Mouse (Mus musculus): ENCODE data around the gene Olfr1037. TPM values are rescaled to one million over a fixed set of nuclear protein-coding genes. Genes with fewer than 3 reads are reported as not detected.

Olfr1037 gene
- not detected for polyA plus RNA-seq (2014; fragmentation: Illumina TruSeq; extraction: RNeasy Lipid Tissue Mini Kit (QIAGEN cat#74804); ENCODE audit: low read depth, low replicate concordance)

DNA sequence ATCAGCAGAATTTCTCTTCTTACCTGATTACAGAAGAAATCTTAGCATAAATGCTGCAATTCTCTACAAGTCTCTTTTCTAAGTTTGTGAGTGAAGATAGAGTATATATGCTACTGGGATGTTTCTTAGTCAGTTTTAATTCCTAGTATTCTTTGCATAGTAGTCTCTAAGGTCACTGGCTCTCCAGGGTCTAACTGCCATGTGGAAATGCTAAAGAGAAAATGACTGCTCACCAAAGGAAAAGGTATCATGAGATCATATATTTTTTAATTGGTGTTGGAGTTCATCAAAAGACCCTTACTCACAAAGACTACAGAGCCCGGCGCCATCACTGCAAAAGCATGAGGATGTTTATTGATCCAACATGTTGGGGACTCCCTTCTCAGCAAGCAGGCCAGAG lies at the start of gene Olfr1037:
Gene Olfr1037 (minus strand): TSS at position 101 of the 400 bp plus-strand sequence.

DNA sequence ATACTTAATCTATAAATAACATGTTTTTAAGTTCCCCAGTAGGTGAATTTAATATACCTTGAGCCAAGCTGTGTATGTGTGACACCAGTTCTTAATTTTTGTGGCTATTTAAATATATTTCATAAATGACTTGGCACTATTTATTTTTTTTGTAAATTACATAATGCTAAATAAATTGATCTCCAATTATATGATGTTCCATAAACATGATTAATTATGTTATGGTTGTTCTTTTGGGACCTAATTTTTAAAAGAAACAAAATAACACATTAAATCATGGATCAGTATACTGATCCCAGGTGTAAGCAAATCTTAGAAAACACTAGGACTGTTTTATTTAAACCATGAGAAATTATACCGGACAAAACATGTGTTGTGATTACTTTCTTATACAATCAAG lies 48.6 kb upstream of the Olfr1037 start, which contains the start of gene Olfr1039:
Gene Olfr1039 (minus strand): TSS at position 101 of the 400 bp plus-strand sequence.

DNA sequence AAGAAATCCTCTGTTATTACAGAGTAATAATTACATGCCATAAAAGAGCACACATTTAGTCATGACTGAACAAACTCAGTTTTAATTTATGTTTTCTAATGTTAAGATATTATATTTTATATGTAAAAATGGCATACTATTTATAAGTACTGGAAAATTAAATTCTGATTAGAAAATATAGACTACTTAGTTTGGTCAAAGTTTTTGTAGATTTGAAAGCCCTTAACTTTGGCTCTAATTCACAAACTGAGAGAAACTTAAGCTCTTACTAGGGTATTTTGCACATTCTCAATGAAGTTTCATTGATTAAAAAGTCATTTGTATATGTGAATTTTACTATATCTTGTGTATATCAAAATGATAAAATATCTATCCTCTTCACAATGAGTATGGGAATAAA lies 13.5 kb downstream of the Olfr1037 start, which contains the start of gene Olfr1036:
Gene Olfr1036 (plus strand): TSS at position 301 of the 400 bp plus-strand sequence.

DNA sequence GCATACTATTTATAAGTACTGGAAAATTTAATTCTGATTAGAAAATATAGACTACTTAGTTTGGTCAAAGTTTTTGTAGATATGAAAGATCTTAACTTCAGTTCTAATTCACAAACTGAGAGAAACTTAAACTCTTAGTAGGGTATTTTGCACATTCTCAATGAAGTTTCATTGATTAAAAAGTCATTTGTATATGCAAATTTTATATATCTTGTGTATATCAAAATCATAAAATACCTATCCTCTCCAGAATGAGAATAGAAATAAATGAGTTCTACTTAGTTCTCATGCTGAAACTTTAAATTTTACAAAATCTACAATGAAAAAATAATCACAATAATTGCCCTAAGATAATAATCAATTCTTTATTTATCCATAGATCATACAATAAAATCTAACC lies 41.6 kb downstream of the Olfr1037 start, which contains the start of gene Olfr1034:
Gene Olfr1034 (plus strand): TSS at position 301 of the 400 bp plus-strand sequence.

Other genes starting within 250 kb of the Olfr1037 start
- not detected for gene Olfr1019, start 241.9 kb downstream of the Olfr1037 start, polyA plus RNA-seq (2014; fragmentation: Illumina TruSeq; extraction: RNeasy Lipid Tissue Mini Kit (QIAGEN cat#74804); ENCODE audit: low read depth, low replicate concordance)
- gene Olfr1020, start 240.4 kb downstream of the Olfr1037 start, polyA plus RNA-seq (2014; fragmentation: Illumina TruSeq; extraction: RNeasy Lipid Tissue Mini Kit (QIAGEN cat#74804); ENCODE audit: low read depth, low replicate concordance): not detected
- not detected for gene Olfr1022, start 218.8 kb downstream of the Olfr1037 start, polyA plus RNA-seq (2014; fragmentation: Illumina TruSeq; extraction: RNeasy Lipid Tissue Mini Kit (QIAGEN cat#74804); ENCODE audit: low read depth, low replicate concordance)
- not detected for gene Olfr1023, start 201.7 kb downstream of the Olfr1037 start, polyA plus RNA-seq (2014; fragmentation: Illumina TruSeq; extraction: RNeasy Lipid Tissue Mini Kit (QIAGEN cat#74804); ENCODE audit: low read depth, low replicate concordance)
- not detected for gene Olfr1024, start 182.3 kb downstream of the Olfr1037 start, polyA plus RNA-seq (2014; fragmentation: Illumina TruSeq; extraction: RNeasy Lipid Tissue Mini Kit (QIAGEN cat#74804); ENCODE audit: low read depth, low replicate concordance)
- not detected for gene Olfr1025-ps1, start 172.2 kb downstream of the Olfr1037 start, polyA plus RNA-seq (2014; fragmentation: Illumina TruSeq; extraction: RNeasy Lipid Tissue Mini Kit (QIAGEN cat#74804); ENCODE audit: low read depth, low replicate concordance)
- not detected for gene Olfr1026, start 165.8 kb downstream of the Olfr1037 start, polyA plus RNA-seq (2014; fragmentation: Illumina TruSeq; extraction: RNeasy Lipid Tissue Mini Kit (QIAGEN cat#74804); ENCODE audit: low read depth, low replicate concordance)
- gene Olfr1028, start 136.9 kb downstream of the Olfr1037 start, polyA plus RNA-seq (2014; fragmentation: Illumina TruSeq; extraction: RNeasy Lipid Tissue Mini Kit (QIAGEN cat#74804); ENCODE audit: low read depth, low replicate concordance): not detected
- not detected for gene Olfr1029, start 113.5 kb downstream of the Olfr1037 start, polyA plus RNA-seq (2014; fragmentation: Illumina TruSeq; extraction: RNeasy Lipid Tissue Mini Kit (QIAGEN cat#74804); ENCODE audit: low read depth, low replicate concordance)
- gene Olfr1030, start 108.1 kb downstream of the Olfr1037 start, polyA plus RNA-seq (2014; fragmentation: Illumina TruSeq; extraction: RNeasy Lipid Tissue Mini Kit (QIAGEN cat#74804); ENCODE audit: low read depth, low replicate concordance): not detected
- not detected for gene Olfr1031, start 97.1 kb downstream of the Olfr1037 start, polyA plus RNA-seq (2014; fragmentation: Illumina TruSeq; extraction: RNeasy Lipid Tissue Mini Kit (QIAGEN cat#74804); ENCODE audit: low read depth, low replicate concordance)
- gene Olfr1032, start 81.8 kb downstream of the Olfr1037 start, polyA plus RNA-seq (2014; fragmentation: Illumina TruSeq; extraction: RNeasy Lipid Tissue Mini Kit (QIAGEN cat#74804); ENCODE audit: low read depth, low replicate concordance): not detected
- gene Olfr1033, start 66.8 kb downstream of the Olfr1037 start, polyA plus RNA-seq (2014; fragmentation: Illumina TruSeq; extraction: RNeasy Lipid Tissue Mini Kit (QIAGEN cat#74804); ENCODE audit: low read depth, low replicate concordance): 4.3 TPM
- gene Olfr1034, start 41.5 kb downstream of the Olfr1037 start, polyA plus RNA-seq (2014; fragmentation: Illumina TruSeq; extraction: RNeasy Lipid Tissue Mini Kit (QIAGEN cat#74804); ENCODE audit: low read depth, low replicate concordance): 0.69 TPM
- gene Olfr1036, start 13.4 kb downstream of the Olfr1037 start, polyA plus RNA-seq (2014; fragmentation: Illumina TruSeq; extraction: RNeasy Lipid Tissue Mini Kit (QIAGEN cat#74804); ENCODE audit: low read depth, low replicate concordance): not detected
- not detected for gene Olfr1039, start 48.5 kb upstream of the Olfr1037 start, polyA plus RNA-seq (2014; fragmentation: Illumina TruSeq; extraction: RNeasy Lipid Tissue Mini Kit (QIAGEN cat#74804); ENCODE audit: low read depth, low replicate concordance)
- gene Olfr1040, start 59.3 kb upstream of the Olfr1037 start, polyA plus RNA-seq (2014; fragmentation: Illumina TruSeq; extraction: RNeasy Lipid Tissue Mini Kit (QIAGEN cat#74804); ENCODE audit: low read depth, low replicate concordance): not detected
- not detected for gene Olfr1042, start 74.5 kb upstream of the Olfr1037 start, polyA plus RNA-seq (2014; fragmentation: Illumina TruSeq; extraction: RNeasy Lipid Tissue Mini Kit (QIAGEN cat#74804); ENCODE audit: low read depth, low replicate concordance)
- gene Olfr1043, start 80.1 kb upstream of the Olfr1037 start, polyA plus RNA-seq (2014; fragmentation: Illumina TruSeq; extraction: RNeasy Lipid Tissue Mini Kit (QIAGEN cat#74804); ENCODE audit: low read depth, low replicate concordance): not detected
- gene Olfr1044, start 90.4 kb upstream of the Olfr1037 start, polyA plus RNA-seq (2014; fragmentation: Illumina TruSeq; extraction: RNeasy Lipid Tissue Mini Kit (QIAGEN cat#74804); ENCODE audit: low read depth, low replicate concordance): not detected
- gene Olfr52, start 98.3 kb upstream of the Olfr1037 start, polyA plus RNA-seq (2014; fragmentation: Illumina TruSeq; extraction: RNeasy Lipid Tissue Mini Kit (QIAGEN cat#74804); ENCODE audit: low read depth, low replicate concordance): not detected
- gene Olfr1045, start 115.6 kb upstream of the Olfr1037 start, polyA plus RNA-seq (2014; fragmentation: Illumina TruSeq; extraction: RNeasy Lipid Tissue Mini Kit (QIAGEN cat#74804); ENCODE audit: low read depth, low replicate concordance): not detected
- gene Olfr1046, start 131.9 kb upstream of the Olfr1037 start, polyA plus RNA-seq (2014; fragmentation: Illumina TruSeq; extraction: RNeasy Lipid Tissue Mini Kit (QIAGEN cat#74804); ENCODE audit: low read depth, low replicate concordance): not detected
- not detected for gene Olfr1047, start 144.0 kb upstream of the Olfr1037 start, polyA plus RNA-seq (2014; fragmentation: Illumina TruSeq; extraction: RNeasy Lipid Tissue Mini Kit (QIAGEN cat#74804); ENCODE audit: low read depth, low replicate concordance)
- not detected for gene Olfr1048, start 152.9 kb upstream of the Olfr1037 start, polyA plus RNA-seq (2014; fragmentation: Illumina TruSeq; extraction: RNeasy Lipid Tissue Mini Kit (QIAGEN cat#74804); ENCODE audit: low read depth, low replicate concordance)
- not detected for gene Olfr1049, start 170.9 kb upstream of the Olfr1037 start, polyA plus RNA-seq (2014; fragmentation: Illumina TruSeq; extraction: RNeasy Lipid Tissue Mini Kit (QIAGEN cat#74804); ENCODE audit: low read depth, low replicate concordance)
- not detected for gene Olfr1051, start 191.7 kb upstream of the Olfr1037 start, polyA plus RNA-seq (2014; fragmentation: Illumina TruSeq; extraction: RNeasy Lipid Tissue Mini Kit (QIAGEN cat#74804); ENCODE audit: low read depth, low replicate concordance)
- not detected for gene Olfr1052, start 205.1 kb upstream of the Olfr1037 start, polyA plus RNA-seq (2014; fragmentation: Illumina TruSeq; extraction: RNeasy Lipid Tissue Mini Kit (QIAGEN cat#74804); ENCODE audit: low read depth, low replicate concordance)
- not detected for gene Olfr1053, start 227.9 kb upstream of the Olfr1037 start, polyA plus RNA-seq (2014; fragmentation: Illumina TruSeq; extraction: RNeasy Lipid Tissue Mini Kit (QIAGEN cat#74804); ENCODE audit: low read depth, low replicate concordance)
- gene Olfr1054, start 248.0 kb upstream of the Olfr1037 start, polyA plus RNA-seq (2014; fragmentation: Illumina TruSeq; extraction: RNeasy Lipid Tissue Mini Kit (QIAGEN cat#74804); ENCODE audit: low read depth, low replicate concordance): not detected

Data from kidney, adult 10 weeks (tissue).